Mouse (Mus musculus) small intestine, adult 10 weeks (tissue): ENCODE data around the gene Mfap3l. TPM values are rescaled to one million over a fixed set of nuclear protein-coding genes. Genes with fewer than 3 reads are reported as not detected.

Experiments used
- polyA plus RNA-seq: library from polyadenylated mRNA; stranded (reverse); fragments of 350-450 nt; fragmentation: Illumina TruSeq; extraction: RNeasy Lipid Tissue Mini Kit (QIAGEN cat#74804); gene quantifications from one replicate; pipeline ENCODE4 v1.2.3, GENCODE M21; 2014; ENCODE audit warnings: low replicate concordance

Gene Mfap3l
- 3.0 TPM for polyA plus RNA-seq

GRCm38 (mm10) chr8:60632250-60632932 is at the start of gene Mfap3l:
Gene Mfap3l, plus strand, starts transcription at chr8:60632827.

Other genes with a start within 250 kb of the Mfap3l start
- gene Gm10283, start 129.6 kb upstream of the Mfap3l start, polyA plus RNA-seq: not detected
- 0.89 TPM for gene Aadat, start 126.9 kb upstream of the Mfap3l start, polyA plus RNA-seq